Mouse (Mus musculus) ovary, postnatal 14 days (tissue): Measurements from ENCODE around the gene Ddit4l.
"Not testable (repeated sequence)": the region's sequence is repeated elsewhere in the genome, so short reads cannot be mapped to it uniquely, and the experiment has no call there.

ENCODE experiments used
- DNase-seq: peaks from one replicate; pipeline ENCODE4 v3.0.0; 2022; ENCODE audit warnings: low spot score

Gene Ddit4l

GRCm38 (mm10) chr3:137647427-137648100 is 26.2 kb downstream of the Ddit4l start:
- no peak for DNase-seq

DNA sequence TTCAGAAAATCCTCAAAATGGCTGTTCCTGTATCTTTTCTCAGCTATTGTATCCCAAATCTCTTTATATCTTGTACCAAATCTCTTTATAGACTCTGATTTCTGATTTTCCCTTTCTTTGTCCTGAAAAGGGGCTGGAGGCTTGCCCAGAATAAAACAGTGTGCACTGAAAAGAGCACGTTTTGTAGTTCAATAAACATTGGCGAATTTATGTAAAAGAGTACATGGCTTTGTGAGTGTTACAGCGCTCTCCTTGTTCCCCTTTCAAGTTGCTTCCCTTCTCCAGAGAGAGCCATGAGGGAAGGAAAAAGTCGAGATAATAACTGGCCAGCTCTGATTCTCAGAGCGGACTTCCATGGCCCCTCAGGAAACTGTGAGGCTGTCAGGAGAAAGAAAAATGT is 27.7 kb downstream of the Ddit4l start:
- no peak for DNase-seq

DNA sequence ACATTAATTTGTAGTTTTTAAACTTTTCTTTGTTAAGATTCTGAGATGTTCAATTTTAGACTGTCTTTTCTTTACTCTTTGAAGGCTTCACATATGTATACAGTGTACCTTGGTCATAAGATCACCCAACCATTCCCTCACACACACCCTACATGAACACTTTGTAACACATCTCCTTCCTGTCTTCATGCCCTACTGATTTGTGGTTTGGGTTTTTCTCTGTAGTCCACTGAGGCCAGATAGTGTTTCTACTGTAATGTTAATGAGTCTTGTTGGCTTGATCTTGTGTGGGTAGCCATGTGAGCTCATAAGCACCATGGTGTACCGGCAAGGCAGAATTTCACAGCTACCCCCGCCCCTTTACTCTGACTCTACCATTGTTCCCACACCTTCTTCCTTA is 31.4 kb downstream of the Ddit4l start:
- no peak for DNase-seq

DNA sequence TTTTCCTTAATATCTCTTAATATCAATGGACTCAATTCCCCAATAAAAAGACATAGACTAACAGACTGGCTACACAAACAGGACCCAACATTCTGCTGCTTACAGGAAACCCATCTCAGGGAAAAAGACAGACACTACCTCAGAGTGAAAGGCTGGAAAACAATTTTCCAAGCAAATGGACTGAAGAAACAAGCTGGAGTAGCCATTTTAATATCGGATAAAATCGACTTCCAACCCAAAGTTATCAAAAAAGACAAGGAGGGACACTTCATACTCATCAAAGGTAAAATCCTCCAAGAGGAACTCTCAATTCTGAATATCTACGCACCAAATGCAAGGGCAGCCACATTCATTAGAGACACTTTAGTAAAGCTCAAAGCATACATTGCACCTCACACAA is 49.8 kb downstream of the Ddit4l start, which contains the start of gene Gm21962:
Gene Gm21962 (plus strand): TSS at position 301 of the 400 bp plus-strand sequence.
- DNase-seq = not testable (repeated sequence)
